Mouse (Mus musculus) layer of hippocampus, adult 18-20 months (tissue): ENCODE results near the gene Zfp827. TPM values are rescaled to one million over a fixed set of nuclear protein-coding genes. Genes with fewer than 3 reads are reported as not detected.

Source experiments
- DNase-seq, 2 experiments: peaks; one replicate each; pipeline ENCODE4 v3.0.0; 2022; ENCODE audit warnings: low spot score in 2 of 2
- total RNA-seq, 2 experiments: library from RNA; stranded (reverse); gene quantifications; 2 replicates each; pipeline ENCODE4 v1.2.3; 2021

Zfp827 gene
- total RNA-seq, 2 experiments from 2014 or later: 30.5 to 31.1 TPM

DNA sequence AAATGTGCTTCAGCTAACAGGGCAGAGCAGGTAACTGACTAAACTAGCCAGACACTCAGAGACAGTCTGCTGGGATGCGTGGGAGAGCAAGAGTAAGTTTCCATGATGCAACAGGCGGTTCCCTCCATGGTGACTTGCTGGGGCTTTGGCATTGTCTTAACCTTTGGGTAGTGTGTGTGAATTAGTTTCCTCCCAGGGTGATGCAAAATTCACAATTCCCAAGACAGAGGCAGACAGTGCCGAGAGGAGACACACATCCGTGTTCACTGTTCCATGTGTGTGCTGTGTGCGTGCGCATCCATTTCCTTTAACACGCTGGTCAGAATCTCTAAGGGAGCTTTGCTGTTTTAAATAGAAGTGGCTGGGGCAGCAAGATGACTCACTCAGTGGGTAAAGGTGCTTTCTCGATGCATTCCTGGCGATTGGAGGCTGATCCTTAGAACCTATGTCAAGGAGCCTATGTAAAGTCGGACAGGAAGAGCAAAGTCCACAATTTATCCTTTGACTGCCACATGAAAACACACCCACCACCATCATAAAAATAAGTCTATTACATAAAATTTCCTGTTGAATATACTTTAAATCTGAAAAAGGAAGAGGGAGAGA is 127.4 kb downstream of the Zfp827 start:
- no peak for DNase-seq

DNA sequence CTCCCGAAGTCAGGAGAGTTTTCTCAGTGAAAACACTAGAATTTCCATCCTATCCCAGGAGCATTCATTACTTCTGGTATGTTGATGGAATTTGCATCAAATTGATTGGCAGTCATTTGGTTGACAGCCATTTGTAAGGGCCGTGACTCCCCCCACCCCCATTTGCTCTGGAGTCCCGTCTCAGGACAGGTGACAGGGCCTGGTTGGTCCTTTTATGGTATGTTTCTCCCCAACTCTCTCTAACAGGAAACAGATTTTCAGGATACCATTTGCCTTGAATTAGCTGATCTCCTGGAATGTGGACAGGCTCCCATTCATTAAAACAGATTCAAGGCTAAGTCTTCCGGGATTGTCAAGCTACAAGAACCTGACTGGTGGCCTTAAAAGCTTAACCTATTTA is 129.1 kb downstream of the Zfp827 start:
- DNase-seq: no peak

DNA sequence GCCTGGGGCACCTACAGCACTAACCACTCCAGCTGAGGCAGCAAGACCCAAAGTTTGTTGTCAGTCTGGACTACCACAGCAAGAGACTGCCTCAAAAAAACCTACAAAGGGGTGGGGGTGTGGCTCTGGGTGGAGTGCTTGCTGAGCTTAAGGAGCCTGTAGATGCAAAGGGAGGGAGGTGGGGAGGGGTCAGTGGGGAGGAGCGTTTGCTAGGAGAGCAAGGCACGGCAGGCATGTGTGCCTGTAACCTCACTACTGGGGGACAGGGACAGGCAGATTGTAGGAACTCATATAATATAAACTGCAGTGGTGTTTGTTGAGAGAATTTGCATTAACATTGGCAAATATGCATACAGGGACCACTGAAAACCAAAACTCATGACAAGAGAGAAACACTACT is 130.1 kb downstream of the Zfp827 start:
- DNase-seq: no peak

DNA sequence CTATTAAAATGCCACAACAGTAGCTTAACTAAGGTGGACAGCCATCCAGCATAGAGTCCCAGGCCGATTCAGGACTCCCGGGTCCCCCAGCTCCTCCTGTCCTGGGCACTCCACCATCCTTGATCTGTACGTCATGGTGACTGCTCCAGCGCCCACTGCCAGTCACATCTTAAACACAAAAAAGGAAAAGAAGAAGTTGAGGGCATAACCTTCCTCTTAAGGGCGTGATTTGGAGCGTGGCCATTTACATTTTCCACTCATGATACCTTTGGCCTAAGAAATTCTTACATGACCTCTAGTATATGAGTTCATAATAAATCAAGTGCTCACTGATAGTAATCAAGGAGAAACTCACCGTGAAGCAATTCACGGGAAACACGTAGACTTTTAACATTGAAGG is 131.2 kb downstream of the Zfp827 start:
- no peak for DNase-seq

DNA sequence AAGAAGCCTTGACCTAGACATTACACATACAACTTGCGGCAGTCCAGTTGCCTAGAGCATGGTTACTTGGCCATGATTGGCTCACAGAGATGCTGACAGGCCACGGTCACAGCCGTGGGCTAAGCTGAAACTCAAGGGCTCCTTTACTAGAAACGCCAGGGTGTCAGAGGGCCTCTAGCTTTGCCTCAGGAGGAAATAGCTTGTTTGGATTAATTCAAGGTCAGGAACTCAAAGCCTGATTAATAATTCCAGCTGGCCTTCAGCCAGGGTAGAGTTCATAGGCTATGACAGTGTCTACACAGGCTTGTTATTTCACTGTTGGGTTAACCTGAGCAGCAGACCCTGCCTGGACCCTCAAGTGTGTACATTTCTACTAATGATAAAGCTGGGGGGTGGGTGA is 132.1 kb downstream of the Zfp827 start:
- DNase-seq: no peak

DNA sequence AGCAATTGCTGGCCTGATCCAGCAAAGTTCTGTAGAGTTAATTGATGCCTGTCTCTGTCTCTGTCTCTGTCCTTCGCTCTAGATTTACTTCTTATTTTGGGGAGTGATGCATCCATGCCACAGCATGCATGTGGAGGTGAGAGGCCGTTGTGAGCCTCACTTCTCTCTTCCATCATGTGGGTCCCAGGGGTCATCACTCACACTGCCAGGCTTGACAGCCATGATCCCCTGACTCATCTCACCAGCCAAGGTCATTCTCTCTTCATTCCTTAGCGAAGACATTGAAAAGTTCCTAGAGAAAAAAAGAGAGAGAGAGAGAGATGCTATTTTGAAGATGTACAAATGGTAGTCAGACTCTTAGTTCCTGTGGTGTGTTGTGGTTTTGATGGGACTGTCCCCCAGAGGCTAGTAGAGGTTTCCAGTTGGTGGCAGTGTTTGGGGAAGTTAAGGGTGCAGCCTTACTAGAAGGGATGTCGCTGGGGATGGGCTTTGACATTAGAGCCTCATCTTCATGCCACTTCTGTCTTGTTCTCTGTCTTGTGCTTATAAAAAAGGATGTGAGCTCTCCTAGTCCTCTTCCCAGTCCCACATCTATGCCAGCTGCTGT is 133.0 kb downstream of the Zfp827 start:
- no peak for DNase-seq

DNA sequence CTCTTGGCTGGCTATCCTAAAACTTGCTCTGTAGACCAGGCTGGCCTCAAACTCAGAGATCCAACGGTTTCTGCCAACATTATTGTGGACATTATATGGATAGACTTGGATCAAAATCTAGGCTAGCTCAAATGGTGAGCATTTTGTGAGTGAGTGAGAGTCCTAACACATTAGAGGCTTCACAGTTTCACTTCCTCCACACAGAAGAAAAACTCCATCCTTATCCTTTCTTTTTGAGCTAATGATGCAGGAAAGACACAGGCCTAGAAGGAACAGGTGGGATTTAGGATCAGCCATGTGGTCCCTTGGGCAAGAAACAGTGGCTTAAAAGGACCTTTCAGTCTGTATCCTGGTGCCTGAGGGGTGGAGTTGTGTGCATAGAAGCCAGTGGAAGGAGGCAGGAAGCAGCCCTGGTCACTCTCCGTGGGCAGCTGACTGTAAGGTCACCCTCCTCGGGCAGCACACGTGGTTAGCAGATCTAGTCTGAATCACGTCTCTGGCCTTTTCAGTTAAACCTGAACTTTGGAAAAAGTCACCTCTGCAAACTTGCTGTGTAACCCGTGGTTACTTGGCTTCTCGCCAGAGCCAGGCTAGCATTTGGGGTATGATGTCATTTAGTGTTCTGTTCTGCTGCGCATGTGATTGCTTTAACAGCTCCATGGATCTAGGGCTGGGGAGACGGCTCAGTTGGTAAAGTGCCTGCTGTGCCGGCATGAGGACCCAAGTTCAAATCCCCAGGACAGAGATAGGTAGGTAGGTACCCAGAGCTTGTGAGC is 134.5 kb downstream of the Zfp827 start:
- peak; percentile 36 to 74 for DNase-seq

DNA sequence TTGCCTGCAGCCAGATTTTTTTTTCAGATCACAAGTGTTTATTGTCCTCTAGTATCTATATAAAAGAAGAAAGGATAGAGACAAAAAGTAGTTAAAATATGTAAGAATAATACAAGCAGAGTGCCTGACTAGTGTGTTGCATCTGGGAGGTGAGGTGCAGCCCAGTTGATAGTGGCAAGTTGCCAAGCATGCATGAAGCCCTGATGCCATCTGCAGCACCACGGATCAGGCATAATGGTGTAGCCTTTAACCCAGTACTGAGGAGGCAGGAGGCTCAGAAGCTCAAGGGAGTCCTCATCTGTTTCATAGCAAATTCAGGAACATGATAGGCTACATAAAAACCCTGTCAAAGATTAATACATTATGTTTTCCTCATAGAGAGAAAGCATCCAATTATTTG is 136.1 kb downstream of the Zfp827 start:
- DNase-seq: no peak

DNA sequence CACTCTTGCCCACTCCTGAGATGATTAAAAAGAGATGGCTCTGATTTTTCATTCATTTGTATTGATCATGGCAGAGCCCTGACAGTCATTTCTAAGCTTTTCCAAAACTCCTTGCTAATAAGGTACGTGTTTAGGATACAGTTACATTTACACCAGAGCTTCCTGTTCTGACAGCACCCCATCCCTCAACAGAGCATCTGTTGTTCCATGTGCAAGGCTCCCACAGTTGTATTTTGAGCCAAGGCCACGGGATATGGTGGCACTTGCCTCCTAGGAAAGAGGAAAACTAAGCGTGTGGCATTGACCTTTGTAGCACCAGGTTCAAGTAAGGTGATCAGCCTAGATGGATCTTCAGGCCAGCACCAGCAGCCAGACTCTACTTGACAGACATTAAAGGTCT is 137.0 kb downstream of the Zfp827 start:
- DNase-seq: peak in 1 of 2 experiments; percentile 57

DNA sequence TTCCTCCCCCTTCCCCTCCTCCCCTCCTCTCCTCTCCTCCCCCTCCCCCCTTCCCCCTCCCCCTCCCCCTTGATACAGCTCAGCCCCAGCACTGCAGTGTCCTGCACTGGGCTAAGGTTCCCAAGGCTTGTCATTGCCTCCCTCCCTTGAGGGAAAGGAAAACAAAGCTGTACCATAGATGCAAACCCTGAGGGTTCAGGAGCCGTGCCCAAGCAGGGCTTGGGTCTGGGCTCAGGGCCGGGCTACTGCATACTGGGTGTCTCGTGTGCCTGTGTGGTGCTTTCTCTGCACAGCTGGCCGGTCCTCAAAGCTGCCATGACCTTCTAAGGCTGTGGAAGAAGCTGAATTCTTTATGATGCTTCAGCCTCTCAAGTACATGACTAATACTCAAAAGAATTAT is 145.4 kb downstream of the Zfp827 start:
- no peak for DNase-seq

DNA sequence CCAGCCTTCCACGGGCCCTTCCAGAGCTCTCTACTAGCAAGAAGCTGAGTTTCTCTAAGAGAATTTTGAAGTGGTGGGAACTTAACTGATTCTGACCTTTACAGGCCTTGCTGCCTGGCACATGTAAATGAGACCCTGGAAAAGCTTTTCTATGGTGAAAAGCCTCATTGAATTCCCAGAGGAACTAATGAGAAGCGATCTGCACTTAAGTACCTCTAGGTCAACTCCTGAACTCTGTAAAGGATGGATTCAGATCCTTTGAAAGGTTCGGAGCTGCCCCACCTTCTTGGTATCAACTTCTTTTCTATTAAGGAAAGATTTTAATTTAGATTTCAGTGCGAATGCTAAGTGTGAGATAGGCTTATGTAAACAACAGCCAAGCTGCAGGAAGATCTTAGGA is 147.8 kb downstream of the Zfp827 start:
- no peak for DNase-seq

DNA sequence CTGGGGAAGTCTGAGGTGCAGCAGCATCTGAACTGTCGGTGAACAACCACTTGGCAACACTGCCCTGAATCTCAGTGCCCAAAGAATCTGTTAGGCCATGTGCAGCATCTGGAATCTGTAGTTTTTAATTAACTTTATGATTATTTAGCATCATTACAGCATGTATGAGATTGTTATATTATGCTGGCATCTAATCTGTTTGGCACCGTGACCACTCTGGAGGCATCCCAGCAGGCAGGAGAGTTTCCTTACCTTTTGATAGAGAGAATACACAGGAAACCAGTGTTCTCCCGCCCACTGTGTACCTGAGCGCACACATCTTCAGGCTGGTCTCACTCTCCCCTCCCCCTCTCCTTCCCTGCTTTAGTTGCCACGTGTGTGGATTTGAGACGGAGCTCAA is 151.4 kb downstream of the Zfp827 start:
- DNase-seq: peak; percentile 16 to 42

DNA sequence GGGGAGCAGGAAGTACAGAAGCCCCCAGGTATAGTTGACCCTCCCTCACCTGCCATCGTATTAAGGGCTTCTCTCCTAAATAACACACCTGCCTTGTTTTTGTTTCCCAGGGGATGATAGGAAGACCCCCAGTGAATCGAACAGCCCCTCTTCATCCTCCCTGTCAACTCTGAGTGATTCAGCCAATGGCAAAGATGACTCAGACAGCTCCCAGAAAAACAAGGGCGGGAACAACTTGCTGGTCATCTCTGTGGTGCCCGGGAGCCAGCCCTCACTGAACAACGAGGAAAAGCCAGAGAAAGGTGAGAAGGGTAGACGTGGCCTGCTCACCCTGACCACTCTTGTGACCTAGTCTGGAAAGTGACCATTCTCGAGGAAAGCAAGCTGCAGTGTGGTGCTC is 157.3 kb downstream of the Zfp827 start:
- DNase-seq: no peak

DNA sequence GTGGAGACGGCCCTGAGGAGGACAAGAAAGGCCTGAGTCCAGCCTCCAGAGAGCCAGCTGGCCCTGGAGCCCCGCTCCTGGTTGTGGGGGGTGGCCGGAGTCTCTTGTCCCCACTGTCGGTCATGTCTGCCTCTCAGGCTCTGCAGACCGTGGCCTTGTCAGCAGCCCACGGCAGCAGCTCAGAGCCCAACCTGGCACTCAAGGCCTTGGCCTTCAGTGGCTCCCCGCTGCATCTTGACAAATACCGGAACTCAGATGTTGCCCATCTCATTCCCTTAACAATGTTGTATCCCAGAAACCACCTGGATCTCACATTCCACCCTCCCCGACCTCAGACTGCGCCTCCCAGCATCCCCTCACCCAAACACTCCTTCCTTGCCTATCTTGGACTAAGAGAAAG is 161.8 kb downstream of the Zfp827 start:
- no peak for DNase-seq

DNA sequence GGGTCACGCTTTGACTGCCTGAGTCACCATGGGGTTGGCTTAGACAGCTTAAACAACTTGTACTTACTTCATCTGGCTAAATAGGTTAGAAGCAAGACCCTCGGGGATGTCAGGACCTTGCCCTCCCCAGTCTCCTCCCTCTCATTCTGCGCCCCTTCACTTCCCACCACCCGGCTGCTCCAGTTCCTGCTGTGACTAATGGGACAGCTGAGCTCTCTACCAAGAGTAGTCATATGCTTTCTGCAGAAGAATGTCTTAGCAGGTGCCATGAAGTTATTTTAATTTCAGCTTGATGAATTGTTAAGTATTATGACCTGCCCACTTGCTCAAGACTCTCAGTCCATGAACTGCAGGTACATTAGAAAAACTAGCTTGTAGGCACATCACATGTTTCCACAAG is 168.2 kb downstream of the Zfp827 start:
- DNase-seq: no peak

DNA sequence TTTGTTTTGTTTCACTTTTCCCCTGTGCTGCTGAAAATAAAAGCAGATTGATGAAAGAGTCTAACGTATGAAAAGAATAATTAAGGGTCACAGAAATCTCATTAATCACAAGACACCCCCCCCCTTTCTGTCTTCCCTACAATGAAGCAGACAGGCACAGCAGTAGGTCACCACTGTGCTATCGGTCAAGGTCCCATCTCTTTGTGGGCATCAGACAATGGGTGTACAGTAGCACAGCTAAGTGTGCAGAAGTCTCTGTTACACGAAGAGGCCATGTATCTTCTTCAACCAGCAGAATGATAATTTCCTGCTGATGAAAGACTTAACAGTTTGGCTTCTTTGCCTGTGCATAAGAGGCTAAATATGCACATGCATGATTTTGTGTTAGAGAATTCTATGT is 170.4 kb downstream of the Zfp827 start:
- no peak for DNase-seq

DNA sequence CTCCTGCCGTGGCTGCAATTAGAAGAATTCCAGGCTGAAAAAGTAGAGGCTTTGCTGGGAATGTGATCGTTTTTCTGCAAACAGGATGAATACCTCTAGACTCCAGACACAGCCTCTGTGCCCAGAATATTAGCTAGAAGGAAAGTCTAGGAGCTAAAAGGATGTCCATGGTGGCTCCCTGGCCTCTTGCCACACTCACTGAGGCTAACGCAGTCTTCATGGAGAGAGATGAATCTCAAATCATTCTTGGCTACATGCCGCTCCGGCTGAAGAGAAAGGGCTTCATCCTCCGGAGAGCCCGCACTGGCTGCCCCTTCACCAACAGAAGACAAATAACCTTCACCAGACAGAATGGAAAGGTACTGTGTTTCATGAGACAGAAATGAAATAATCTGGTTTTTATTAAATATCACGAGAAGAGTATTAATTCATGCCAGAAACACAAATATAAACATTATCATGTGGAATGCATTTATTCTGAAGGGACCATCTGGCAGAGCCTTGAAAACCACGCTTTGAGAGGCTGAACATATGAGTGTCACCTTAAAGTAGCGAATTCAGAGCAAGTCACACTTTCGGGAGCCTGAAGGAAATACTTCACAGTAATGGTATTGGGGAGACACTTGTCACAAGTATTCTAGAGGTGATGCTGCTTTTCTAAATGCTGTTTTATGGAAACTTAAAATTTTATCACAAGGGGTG is 173.4 kb downstream of the Zfp827 start:
- DNase-seq: no peak

DNA sequence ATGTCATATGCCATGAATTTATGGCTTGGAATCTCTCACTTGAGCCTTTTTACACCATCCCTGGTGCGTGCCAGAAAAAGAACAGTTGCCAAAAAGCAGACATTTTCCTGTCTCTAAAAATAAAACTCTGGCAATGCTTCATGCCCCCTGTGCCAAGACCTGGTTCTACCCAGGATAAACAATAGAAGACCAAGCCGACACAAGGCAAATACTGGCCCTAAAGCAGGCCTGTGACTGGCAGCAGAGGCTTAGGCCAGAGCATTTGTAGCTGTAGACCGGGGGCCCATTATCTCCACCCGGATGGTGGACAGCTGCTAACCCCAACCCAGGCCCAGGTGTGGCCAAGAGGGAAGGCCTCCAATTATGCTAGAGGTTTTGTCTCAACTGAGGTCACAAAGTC is 178.7 kb downstream of the Zfp827 start:
- no peak for DNase-seq

DNA sequence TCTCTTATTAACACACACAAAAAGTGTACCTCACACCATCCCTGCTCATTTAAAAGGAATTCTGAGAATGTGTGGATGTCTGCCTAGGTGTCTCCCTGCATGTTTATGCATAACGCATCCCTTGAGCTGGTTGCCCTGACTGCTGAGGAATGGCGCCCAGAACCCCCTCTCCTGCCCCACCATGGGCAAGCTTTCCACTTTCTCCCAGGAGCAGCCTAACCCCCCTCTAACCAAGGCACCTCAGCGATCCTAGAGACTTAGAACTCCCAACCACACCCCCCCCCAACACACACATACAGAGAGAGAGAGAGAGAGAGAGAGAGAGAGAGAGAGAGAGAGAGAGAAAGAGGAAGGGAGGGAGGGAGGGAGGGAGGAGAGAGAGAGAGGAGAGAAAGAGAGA is 179.9 kb downstream of the Zfp827 start:
- DNase-seq: no peak

DNA sequence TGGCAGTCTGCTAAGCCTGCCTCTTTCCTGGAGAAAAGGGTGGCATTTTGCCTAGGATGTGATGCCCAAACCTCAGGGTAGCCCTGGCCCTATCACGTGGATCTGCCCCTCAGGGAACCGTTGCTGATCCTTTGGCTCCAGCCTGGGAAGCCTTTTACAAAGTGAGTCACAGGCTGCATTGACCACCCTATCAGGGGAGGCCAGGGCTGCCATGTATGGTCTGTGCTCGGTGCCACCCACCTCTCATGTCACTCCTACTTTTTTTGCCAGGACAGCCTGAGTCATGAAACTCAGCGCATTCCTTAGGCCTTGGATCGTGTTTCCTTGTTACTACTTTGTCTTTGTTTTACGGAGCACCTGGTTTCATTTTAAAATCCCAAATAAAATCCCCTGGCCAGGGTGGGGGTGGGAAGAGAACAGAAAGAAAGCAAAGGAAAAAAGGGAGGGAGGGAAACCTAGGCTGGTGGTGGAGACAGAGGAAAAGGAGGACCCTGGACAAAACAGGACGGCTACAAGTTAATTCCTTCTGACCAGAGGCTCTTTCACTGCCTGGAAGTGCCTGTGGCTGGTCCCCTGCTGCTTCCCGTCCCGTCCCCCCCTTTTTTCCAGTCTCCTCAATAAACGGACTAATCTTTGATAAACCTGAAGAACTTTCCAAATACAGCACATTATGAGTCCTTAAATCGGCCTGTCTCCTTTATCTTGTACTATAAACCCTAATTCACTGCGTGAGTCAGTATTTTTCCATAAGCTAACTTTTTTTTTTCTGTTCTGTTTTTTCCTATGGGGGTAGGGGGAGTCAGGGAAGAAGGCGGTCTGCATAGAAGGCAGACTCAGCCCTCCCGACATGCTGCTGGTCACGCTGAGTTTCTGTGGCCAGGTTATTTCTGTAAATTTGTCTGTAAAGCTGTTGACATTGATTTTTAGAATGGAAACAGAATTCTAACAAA is 180.7 kb downstream of the Zfp827 start:
- DNase-seq: no peak
